Mouse (Mus musculus) embryonic stem cell, embryonic (primary cell): ENCODE measurements around the gene Zic2.

ENCODE experiments used
- CTCF ChIA-PET, 4 experiments: fragments of 300-600 bp in 2 of 4; fragments of 350-600 bp in 2 of 4; sonication (Branson Sonifier 250); formaldehyde crosslinking; loops; one replicate each; lab custom pipeline; 2022; ENCODE audit warnings: inconsistent platforms in 2 of 4; lab: Charles Lee
- POLR2A ChIA-PET, 4 experiments: fragments of 300-600 bp in 2 of 4; fragments of 350-600 bp in 2 of 4; sonication (Branson Sonifier 250); formaldehyde crosslinking; loops; one replicate each; lab custom pipeline; 2022; ENCODE audit warnings: antibody characterized with exemption in 4 of 4, inconsistent platforms in 1 of 4; lab: Charles Lee

The Zic2 gene

GRCm38 (mm10) chr14:122466756-122467362 is 8.4 kb upstream of the Zic2 start:
- ChIA-PET POLR2A (interaction anchor here (0.6 to 8.9 kb wide), 23 partner anchors 7 to 236 kb away, joined by 3 to 230 read pairs (median 6); partner anchors contain the start of genes Zic2 (in 4 of the 4), Gm10837 (in 1 of the 4) and Gm5089 (in 1 of the 4)), CTCF (interaction anchor here in 1 of 4 experiments (1.6 kb wide), 1 partner anchor 33 kb away, joined by 4 read pairs; no protein-coding TSS in a partner anchor)

- CTCF ChIA-PET = interaction anchor here in 3 of 4 experiments (0.5 to 1.6 kb wide), 7 partner anchors 12 to 1070 kb away, joined by 3 to 7 read pairs (median 4); no protein-coding TSS in a partner anchor
- POLR2A ChIA-PET = interaction anchor here (0.5 to 8.9 kb wide), 56 partner anchors 7 to 1565 kb away, joined by 3 to 230 read pairs (median 4); partner anchors contain the start of genes Gm10837 (in 2 of the 4), Pcca (in 2 of the 4), Zic2 (in 2 of the 4) and Ubac2 (in 1 of the 4)
These were observed 7.1 kb upstream of the Zic2 start for GRCm38 (mm10) chr14:122467926-122468841.

- ChIA-PET CTCF (interaction anchor here in 1 of 4 experiments (1.2 to 1.4 kb wide), 2 partner anchors 213 to 244 kb away, joined by 3 to 4 read pairs; no protein-coding TSS in a partner anchor), POLR2A (interaction anchor here (0.6 to 8.9 kb wide), 47 partner anchors 7 to 1564 kb away, joined by 3 to 230 read pairs (median 4); partner anchors contain the start of genes Gm10837 (in 2 of the 4), Pcca (in 2 of the 4), Zic2 (in 2 of the 4) and Gm5089 (in 1 of the 4))
These were observed 6.1 kb upstream of the Zic2 start for GRCm38 (mm10) chr14:122468971-122469755.

GRCm38 (mm10) chr14:122471449-122472085 is 3.7 kb upstream of the Zic2 start:
- CTCF ChIA-PET = interaction anchor here in 2 of 4 experiments (0.7 to 0.8 kb wide), 2 partner anchors 18 to 37 kb away, joined by 3 read pairs; no protein-coding TSS in a partner anchor
- POLR2A ChIA-PET = interaction anchor here in 3 of 4 experiments (0.6 to 12.4 kb wide), 24 partner anchors 4 to 1778 kb away, joined by 3 to 230 read pairs (median 5); partner anchors contain the start of genes Gm5089 (in 2 of the 3), Gm10837 (in 1 of the 3), Zic2 (in 1 of the 3) and Zic5 (in 1 of the 3)

GRCm38 (mm10) chr14:122472161-122472560 is 3.1 kb upstream of the Zic2 start:
- ChIA-PET POLR2A (interaction anchor here (0.6 to 12.4 kb wide), 24 partner anchors 5 to 1778 kb away, joined by 3 to 230 read pairs (median 5); partner anchors contain the start of genes Zic5 (in 2 of the 4), Gm10837 (in 1 of the 4) and Gm5089 (in 1 of the 4)), CTCF (interaction anchor here in 2 of 4 experiments (0.7 to 0.8 kb wide), 2 partner anchors 19 to 38 kb away, joined by 3 read pairs; no protein-coding TSS in a partner anchor)

- ChIA-PET CTCF (no interaction called here), POLR2A (interaction anchor here (0.6 to 12.4 kb wide), 24 partner anchors 6 to 1777 kb away, joined by 3 to 230 read pairs (median 5); partner anchors contain the start of genes Zic5 (in 2 of the 4), Gm10837 (in 1 of the 4), Gm5089 (in 1 of the 4) and Pcca (in 1 of the 4))
These were observed 2.6 kb upstream of the Zic2 start for GRCm38 (mm10) chr14:122472647-122473046.

- POLR2A ChIA-PET = interaction anchor here (0.6 to 12.4 kb wide), 25 partner anchors 6 to 675 kb away, joined by 3 to 230 read pairs (median 6); partner anchors contain the start of genes Zic5 (in 3 of the 4), Gm10837 (in 1 of the 4), Gm5089 (in 1 of the 4) and Pcca (in 1 of the 4)
- CTCF ChIA-PET = interaction anchor here in 2 of 4 experiments (0.9 to 1.0 kb wide), 2 partner anchors 9 to 20 kb away, joined by 3 to 4 read pairs; no protein-coding TSS in a partner anchor
These were observed 2.0 kb upstream of the Zic2 start for GRCm38 (mm10) chr14:122473211-122473751.

- ChIA-PET CTCF (interaction anchor here in 3 of 4 experiments (0.6 to 2.0 kb wide), 9 partner anchors 10 to 358 kb away, joined by 3 to 10 read pairs (median 4); no protein-coding TSS in a partner anchor), POLR2A (interaction anchor here (0.6 to 12.4 kb wide), 87 partner anchors 7 to 1960 kb away, joined by 3 to 230 read pairs (median 5); partner anchors contain the start of genes Zic5 (in 4 of the 4), Gm10837 (in 3 of the 4), Gm5089 (in 3 of the 4) and Pcca (in 3 of the 4))
These were observed 969 bp upstream of the Zic2 start for GRCm38 (mm10) chr14:122474041-122474890.

- POLR2A ChIA-PET = interaction anchor here (0.6 to 12.4 kb wide), 76 partner anchors 7 to 678 kb away, joined by 3 to 230 read pairs (median 5); partner anchors contain the start of genes Zic5 (in 4 of the 4), Gm10837 (in 3 of the 4), Pcca (in 3 of the 4) and Clybl (in 2 of the 4)
- CTCF ChIA-PET = interaction anchor here in 2 of 4 experiments (0.8 to 2.0 kb wide), 4 partner anchors 11 to 208 kb away, joined by 3 to 10 read pairs (median 4); no protein-coding TSS in a partner anchor
These were observed 364 bp downstream of the Zic2 start for GRCm38 (mm10) chr14:122475557-122476040.

GRCm38 (mm10) chr14:122476041-122476821 is 996 bp downstream of the Zic2 start:
- ChIA-PET CTCF (interaction anchor here in 2 of 4 experiments (0.7 to 2.0 kb wide), 2 partner anchors 14 to 23 kb away, joined by 3 to 10 read pairs; no protein-coding TSS in a partner anchor), POLR2A (interaction anchor here (0.6 to 12.4 kb wide), 50 partner anchors 9 to 1036 kb away, joined by 3 to 230 read pairs (median 5); partner anchors contain the start of genes Zic5 (in 3 of the 4), Gm10837 (in 2 of the 4), Pcca (in 2 of the 4) and Clybl (in 1 of the 4))

GRCm38 (mm10) chr14:122476822-122477215 is 1.6 kb downstream of the Zic2 start:
- POLR2A ChIA-PET = interaction anchor here (0.6 to 12.4 kb wide), 34 partner anchors 8 to 1037 kb away, joined by 3 to 230 read pairs (median 5); partner anchors contain the start of genes Gm10837 (in 2 of the 4), Zic5 (in 2 of the 4) and Gm5089 (in 1 of the 4)
- CTCF ChIA-PET = interaction anchor here in 2 of 4 experiments (0.6 to 0.7 kb wide), 2 partner anchors 15 to 40 kb away, joined by 3 to 6 read pairs; no protein-coding TSS in a partner anchor

GRCm38 (mm10) chr14:122477261-122477671 is 2.0 kb downstream of the Zic2 start:
- ChIA-PET POLR2A (interaction anchor here (0.6 to 12.4 kb wide), 23 partner anchors 9 to 254 kb away, joined by 3 to 230 read pairs (median 5); partner anchors contain the start of genes Gm10837 (in 2 of the 4) and Zic5 (in 2 of the 4)), CTCF (interaction anchor here in 2 of 4 experiments (0.6 to 0.7 kb wide), 2 partner anchors 15 to 41 kb away, joined by 3 to 6 read pairs; no protein-coding TSS in a partner anchor)
